Mouse (Mus musculus) limb, embryonic 13.5 days (tissue): ENCODE results near the gene Olfr593. TPM values are rescaled to one million over a fixed set of nuclear protein-coding genes. Genes with fewer than 3 reads are reported as not detected.
"Not testable (repeated sequence)": the region's sequence is repeated elsewhere in the genome, so short reads cannot be mapped to it uniquely, and the experiment has no call there.

Experiments
- ATAC-seq: fragments of 200-750 bp; cut with Nextera tagmentation; 2 replicates; pipeline ENCODE4 v1.8.0; 2017; ENCODE audit warnings: low read depth, moderate number of reproducible peaks, moderate TSS enrichment; ENCODE audit not compliant: low FRiP score
- H3K27ac ChIP-seq: fragments of 300-500 bp; sonication (generic); 2 replicates; pipeline ENCODE4 v1.5.1; 2015; ENCODE audit warnings: inconsistent platforms, mild to moderate bottlenecking, moderate library complexity
- H3K27me3 ChIP-seq: fragments of 300-500 bp; sonication (generic); 2 replicates; pipeline ENCODE4 v1.6.1; 2015; ENCODE audit warnings: mild to moderate bottlenecking, inconsistent platforms
- H3K36me3 ChIP-seq: fragments of 300-500 bp; sonication (generic); 2 replicates; pipeline ENCODE4 v1.6.1; 2015; ENCODE audit warnings: inconsistent platforms, mild to moderate bottlenecking, moderate library complexity
- H3K4me1 ChIP-seq: fragments of 300-500 bp; sonication (generic); 2 replicates; pipeline ENCODE4 v1.6.1; 2015; ENCODE audit warnings: inconsistent platforms
- H3K4me2 ChIP-seq: fragments of 300-500 bp; sonication (generic); replicated peaks from 2 replicates; pipeline ENCODE4 v1.6.1; 2015; ENCODE audit warnings: inconsistent platforms, mild to moderate bottlenecking, moderate library complexity
- H3K4me3 ChIP-seq: fragments of 300-500 bp; sonication (generic); 2 replicates; pipeline ENCODE4 v1.5.1; 2015; ENCODE audit warnings: moderate library complexity, mild to moderate bottlenecking, inconsistent platforms
- H3K9ac ChIP-seq: fragments of 300-500 bp; sonication (generic); 2 replicates; pipeline ENCODE4 v1.6.1; 2015; ENCODE audit warnings: mild to moderate bottlenecking, inconsistent platforms
- H3K9me3 ChIP-seq: fragments of 300-500 bp; sonication (generic); 2 replicates; pipeline ENCODE4 v1.6.1; 2016; ENCODE audit warnings: inconsistent platforms
- WGBS: fragments of 180-500 bp; shearing (Covaris S2); methylation state at CpG from one replicate; pipeline ENCODE4 v1.1.7; 2015; 5-methylcytosine and 5-hydroxymethylcytosine counted together
- microRNA-seq: library from miRNA; unstranded; fragments of <30 nt; microRNA quantifications from one replicate; pipeline ENCODE4, GENCODE M21; 2016
- polyA plus RNA-seq: library from polyadenylated mRNA; unstranded; fragments of >200 nt; fragmentation: Nextera tagmentation; extraction: Ambion mirVana; gene quantifications from 2 replicates; pipeline ENCODE4 v1.2.1, GENCODE M21; 2015

The Olfr593 gene
- polyA plus RNA-seq, result not detected in 2 replicates

DNA sequence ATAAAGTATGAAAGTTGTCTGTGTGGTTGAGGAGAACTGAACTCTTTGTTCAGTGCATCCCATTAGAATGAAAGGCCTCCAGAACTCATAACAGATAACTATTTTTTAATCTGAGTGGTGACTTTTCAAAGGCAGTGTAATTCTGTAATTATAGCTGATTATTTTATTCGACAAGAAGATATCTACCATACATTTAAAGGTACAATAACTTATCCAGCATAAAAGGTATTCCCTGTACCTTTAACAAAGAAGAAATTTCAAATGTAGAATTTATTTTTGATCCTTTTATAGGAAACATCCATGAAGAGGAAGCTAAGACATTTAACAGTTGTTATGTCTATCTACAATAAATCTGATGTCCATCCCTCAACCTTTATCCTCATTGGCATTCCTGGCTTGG is at the start of gene Olfr593:
Gene Olfr593, plus strand, starts transcription at position 301 of the 400 bp plus-strand sequence.
- Histone ChIP-seq H3K4me2 (no peak within 1 kb of the TSS), H3K9me3 (no peaks in the 10 kb centered on the region), H3K36me3 (no peaks in the 10 kb centered on the region), H3K9ac (no peak within 1 kb of the TSS), H3K27ac (no peak within 1 kb of the TSS), H3K4me1 (no peaks in the 10 kb centered on the region), H3K27me3 (no peaks in the 10 kb centered on the region), H3K4me3 (no peak within 1 kb of the TSS)
- ATAC-seq, result no peak
- 75% methylated on average over 1 of the region's 1 CpGs for WGBS

DNA sequence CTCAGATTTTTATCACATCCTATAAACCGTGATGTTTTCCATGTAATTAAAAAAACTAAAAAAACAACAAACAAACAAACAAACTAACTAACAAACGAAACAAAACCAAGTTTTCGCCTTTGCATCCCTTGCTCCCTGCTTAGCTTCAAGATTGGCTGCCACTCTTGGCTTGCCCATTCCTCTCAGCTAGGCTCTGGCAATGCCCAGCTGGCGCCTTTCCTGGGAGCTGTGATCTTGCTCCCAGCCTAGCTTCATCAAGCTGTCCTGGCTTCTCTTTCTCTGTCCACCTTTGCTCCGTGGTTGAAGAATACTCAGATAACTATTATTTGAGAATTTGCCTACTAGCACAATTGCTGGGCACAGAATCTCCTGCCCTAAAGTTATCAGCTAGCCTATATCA is 42.0 kb upstream of the Olfr593 start:
- no peak for ATAC-seq
- Histone ChIP-seq H3K4me3 (no peak overlapping the region), H3K4me1 (no peaks in the 10 kb centered on the region), H3K36me3 (no peaks in the 10 kb centered on the region), H3K9me3 (no peaks in the 10 kb centered on the region), H3K9ac (no peak overlapping the region), H3K27me3 (no peaks in the 10 kb centered on the region), H3K27ac (no peak overlapping the region), H3K4me2 (no peak overlapping the region)
- WGBS, result 79% methylated on average over 5 of the region's 5 CpGs

DNA sequence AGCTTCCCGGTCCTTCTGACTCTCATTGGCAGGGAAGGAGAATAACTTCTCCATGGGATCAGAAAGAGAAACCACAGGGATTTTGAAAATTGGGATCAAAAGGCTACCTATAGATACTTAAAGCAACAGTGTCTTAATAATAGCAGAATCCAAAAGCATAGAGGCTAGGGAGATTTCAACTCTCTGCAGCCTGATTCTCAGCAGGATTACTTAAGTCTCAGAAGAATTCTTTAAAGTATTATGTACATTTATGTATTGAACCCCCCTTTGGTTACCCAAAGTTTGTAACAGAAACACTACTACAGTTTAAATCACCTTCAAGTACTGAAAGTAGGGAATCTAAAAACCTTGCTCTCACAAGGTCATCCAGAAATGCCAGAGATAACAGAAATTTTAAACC is 33.4 kb upstream of the Olfr593 start, which contains the start of gene Olfr591:
Gene Olfr591, minus strand, starts transcription at position 101 of the 400 bp plus-strand sequence.
- H3K27ac ChIP-seq, result no peak within 1 kb of the TSS
- no peak within 1 kb of the TSS for H3K4me2 ChIP-seq
- ATAC-seq, result no peak
- 82% methylated on average over 1 of the region's 1 CpGs for WGBS
- H3K4me1 ChIP-seq, result no peaks in the 10 kb centered on the region
- no peaks in the 10 kb centered on the region for H3K36me3 ChIP-seq
- no peak within 1 kb of the TSS for H3K9ac ChIP-seq
- H3K9me3 ChIP-seq, result peaks cover 8% of the 10 kb centered on the region
- no peaks in the 10 kb centered on the region for H3K27me3 ChIP-seq
- H3K4me3 ChIP-seq, result no peak within 1 kb of the TSS

DNA sequence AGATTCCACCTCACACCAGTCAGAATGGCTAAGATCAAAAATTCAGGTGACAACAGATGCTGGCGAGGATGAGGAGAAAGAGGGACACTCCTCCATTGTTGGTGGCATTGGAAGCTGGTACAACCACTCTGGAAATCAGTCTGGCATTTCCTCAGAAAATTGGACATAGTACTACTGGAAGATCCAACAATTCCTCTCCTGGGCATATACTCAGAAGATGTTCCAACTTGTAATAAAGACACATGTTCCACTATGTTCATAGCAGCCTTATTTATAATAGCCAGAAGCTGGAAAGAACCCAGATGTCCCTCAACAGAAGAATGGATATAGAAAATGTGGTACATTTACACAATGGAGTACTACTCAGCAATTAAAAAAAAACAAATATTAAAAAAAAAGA is 27.2 kb upstream of the Olfr593 start, which contains the start of gene Olfr592:
Gene Olfr592, plus strand, starts transcription at position 301 of the 400 bp plus-strand sequence.
- H3K9ac ChIP-seq, H3K27ac ChIP-seq, ATAC-seq, H3K4me1 ChIP-seq, H3K4me2 ChIP-seq, H3K4me3 ChIP-seq, H3K27me3 ChIP-seq, H3K36me3 ChIP-seq, H3K9me3 ChIP-seq: not testable (repeated sequence)
- WGBS, result 71% methylated on average over 1 of the region's 1 CpGs

DNA sequence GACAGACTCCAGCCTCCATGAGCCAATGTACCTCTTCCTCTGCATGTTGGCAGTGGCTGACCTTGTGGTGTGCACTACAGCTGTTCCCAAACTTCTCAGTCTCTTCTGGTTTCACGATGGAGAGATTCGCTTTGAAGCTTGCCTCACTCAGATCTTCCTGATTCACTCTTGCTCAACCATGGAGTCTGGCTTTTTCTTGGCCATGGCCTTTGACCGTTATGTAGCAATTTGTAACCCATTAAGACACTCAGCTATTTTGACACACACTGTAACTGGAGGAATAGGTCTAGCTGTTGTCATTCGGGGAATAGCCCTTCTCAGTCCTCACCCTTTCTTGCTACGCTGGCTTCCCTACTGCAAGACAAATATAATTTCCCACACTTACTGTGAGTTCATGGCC is 388 bp downstream of the Olfr593 start:
- 91% methylated on average over 5 of the region's 5 CpGs for WGBS
- H3K36me3 ChIP-seq, H3K27me3 ChIP-seq, H3K9me3 ChIP-seq, H3K4me1 ChIP-seq, H3K4me2 ChIP-seq, H3K9ac ChIP-seq, H3K4me3 ChIP-seq, ATAC-seq, H3K27ac ChIP-seq: not testable (repeated sequence)

DNA sequence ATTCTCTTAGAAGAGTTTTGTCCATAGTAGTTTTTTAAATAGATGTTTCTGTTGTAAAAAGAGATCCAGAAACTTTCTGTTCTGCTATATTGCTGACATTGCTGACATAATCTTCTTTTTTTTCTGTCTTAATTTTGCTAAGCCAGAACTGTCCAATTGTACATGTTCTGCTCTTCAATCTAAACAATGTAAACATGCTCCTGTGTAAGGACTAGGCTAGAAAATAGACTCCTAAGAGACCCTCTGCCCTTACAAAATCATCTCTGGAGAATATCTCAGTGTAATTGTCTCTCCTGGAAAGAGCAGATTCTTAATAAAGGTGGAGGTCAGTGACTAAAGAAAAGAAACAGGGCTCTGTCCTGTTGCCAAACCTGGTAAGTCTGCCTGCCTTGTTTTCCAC is 5.0 kb downstream of the Olfr593 start, which contains the start of gene Olfr594:
Gene Olfr594, plus strand, starts transcription at position 301 of the 400 bp plus-strand sequence.
- H3K9ac ChIP-seq, result no peak within 1 kb of the TSS
- no peaks in the 10 kb centered on the region for H3K9me3 ChIP-seq
- H3K36me3 ChIP-seq, result no peaks in the 10 kb centered on the region
- H3K4me1 ChIP-seq, result no peaks in the 10 kb centered on the region
- ATAC-seq, result no peak
- H3K4me2 ChIP-seq, result no peak within 1 kb of the TSS
- no peak within 1 kb of the TSS for H3K4me3 ChIP-seq
- no peak within 1 kb of the TSS for H3K27ac ChIP-seq
- H3K27me3 ChIP-seq, result no peaks in the 10 kb centered on the region

DNA sequence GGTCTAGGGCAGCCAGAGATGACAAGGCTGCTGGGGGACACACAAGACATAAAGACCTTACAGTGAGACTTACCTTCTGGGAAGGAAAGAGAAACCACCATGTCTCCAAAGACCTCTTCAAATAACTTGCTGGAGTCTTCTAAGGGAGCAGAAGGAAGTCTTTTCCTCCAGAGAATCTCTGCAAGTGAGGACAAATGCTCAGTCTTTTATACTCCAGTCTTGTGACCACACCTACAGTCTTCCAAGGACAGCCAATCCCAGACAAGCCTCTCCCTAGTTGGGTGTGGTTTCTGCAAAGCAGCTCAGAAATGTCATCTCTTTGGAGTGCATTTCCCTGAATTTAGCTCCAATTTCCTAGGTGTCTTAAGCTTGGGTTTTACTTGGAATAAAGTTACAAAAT is 40.7 kb downstream of the Olfr593 start, which contains the start of gene Usp17ld:
Gene Usp17ld, minus strand, starts transcription at position 101 of the 400 bp plus-strand sequence.
- not testable (repeated sequence) for ATAC-seq

More for the DNA sequence above, 40.7 kb downstream of the Olfr593 start, which contains the start of gene Usp17ld:
- H3K27me3 ChIP-seq, H3K9ac ChIP-seq, H3K4me2 ChIP-seq, H3K27ac ChIP-seq, H3K36me3 ChIP-seq, H3K4me3 ChIP-seq, H3K9me3 ChIP-seq, H3K4me1 ChIP-seq: not testable (repeated sequence)

Small RNA genes within 50 kb of the gene (microRNA-seq; reads per million reads assigned to microRNA genes)
- not detected for gene Gm25171

Other genes starting within 250 kb of the Olfr593 start
- gene Olfr576, start 249.2 kb upstream of the Olfr593 start, polyA plus RNA-seq, result not detected in 2 replicates
- not detected in 2 replicates for gene Olfr577, start 235.9 kb upstream of the Olfr593 start, polyA plus RNA-seq
- not detected in 2 replicates for gene Olfr578, start 222.5 kb upstream of the Olfr593 start, polyA plus RNA-seq
- not detected in 2 replicates for gene Olfr582, start 173.8 kb upstream of the Olfr593 start, polyA plus RNA-seq
- not detected in 2 replicates for gene Olfr583, start 160.6 kb upstream of the Olfr593 start, polyA plus RNA-seq
- gene Olfr584, start 130.0 kb upstream of the Olfr593 start, polyA plus RNA-seq, result not detected in 2 replicates
- gene Olfr585, start 114.1 kb upstream of the Olfr593 start, polyA plus RNA-seq, result not detected in 2 replicates
- not detected in 2 replicates for gene Olfr586, start 86.2 kb upstream of the Olfr593 start, polyA plus RNA-seq
- not detected in 2 replicates for gene Olfr588-ps1, start 71.0 kb upstream of the Olfr593 start, polyA plus RNA-seq
- gene Olfr589, start 55.5 kb upstream of the Olfr593 start, polyA plus RNA-seq, result not detected in 2 replicates
- not detected in 2 replicates for gene Olfr591, start 33.5 kb upstream of the Olfr593 start, polyA plus RNA-seq
- not detected in 2 replicates for gene Olfr592, start 27.1 kb upstream of the Olfr593 start, polyA plus RNA-seq
- gene Olfr594, start 5.1 kb downstream of the Olfr593 start, polyA plus RNA-seq, result not detected in 2 replicates
- not detected in 2 replicates for gene Usp17ld, start 40.6 kb downstream of the Olfr593 start, polyA plus RNA-seq
- gene Olfr596, start 93.8 kb downstream of the Olfr593 start, polyA plus RNA-seq, result not detected in 2 replicates
- not detected in 2 replicates for gene Olfr597, start 104.5 kb downstream of the Olfr593 start, polyA plus RNA-seq
- not detected in 2 replicates for gene Olfr598, start 111.7 kb downstream of the Olfr593 start, polyA plus RNA-seq
- gene Olfr599, start 124.1 kb downstream of the Olfr593 start, polyA plus RNA-seq, result not detected in 2 replicates
- not detected in 2 replicates for gene Olfr600, start 137.8 kb downstream of the Olfr593 start, polyA plus RNA-seq
- not detected in 2 replicates for gene Olfr601, start 150.8 kb downstream of the Olfr593 start, polyA plus RNA-seq
- not detected in 2 replicates for gene Olfr603, start 174.3 kb downstream of the Olfr593 start, polyA plus RNA-seq
- not detected in 2 replicates for gene Usp17lc, start 203.2 kb downstream of the Olfr593 start, polyA plus RNA-seq
- not detected in 2 replicates for gene Olfr605, start 233.6 kb downstream of the Olfr593 start, polyA plus RNA-seq
- gene Olfr606, start 237.2 kb downstream of the Olfr593 start, polyA plus RNA-seq, result not detected in 2 replicates